Mouse (Mus musculus) thymus, adult 18-20 months (tissue): ENCODE measurements at regions not wholly inside any gene's neighbourhood (a gene's known extent, or its start where the extent isn't known, plus 50 kb on each side); places are given as distances from the start of the nearest gene placed in this dataset.

Experiments
- DNase-seq, 2 experiments: peaks; one replicate each; pipeline ENCODE4 v3.0.0; 2022; ENCODE audit warnings: mixed read lengths in 2 of 2

GRCm38 (mm10) chrX:21293666-21294065, 118.2 kb upstream of the Gm21876 start:
- DNase-seq = no peak

- DNase-seq = no peak
Measured at GRCm38 (mm10) chrX:21295460-21295859, 120.0 kb upstream of the Gm21876 start.

DNA sequence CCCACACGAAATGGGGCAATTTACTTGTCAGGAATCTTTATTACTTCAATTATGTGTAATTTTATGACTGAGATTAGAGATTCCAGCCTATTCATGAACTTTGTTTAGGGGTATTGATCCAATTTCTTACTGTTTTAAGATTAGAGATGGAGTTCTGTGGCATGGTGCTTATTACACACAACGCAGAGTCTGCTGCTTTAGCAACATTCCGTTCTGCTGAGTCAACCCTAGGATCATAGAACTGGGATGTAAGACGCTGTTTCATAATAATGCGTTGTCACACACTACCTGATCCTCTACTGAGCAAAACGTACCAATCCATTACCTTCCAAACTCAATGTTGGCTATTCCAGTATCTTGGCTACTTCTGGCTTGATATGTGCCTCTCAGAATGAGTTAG, 121.9 kb upstream of the Gm21876 start:
- no peak for DNase-seq

GRCm38 (mm10) chrX:21334499-21335032, 149.8 kb upstream of the Agtr2 start:
- DNase-seq = no peak

DNA sequence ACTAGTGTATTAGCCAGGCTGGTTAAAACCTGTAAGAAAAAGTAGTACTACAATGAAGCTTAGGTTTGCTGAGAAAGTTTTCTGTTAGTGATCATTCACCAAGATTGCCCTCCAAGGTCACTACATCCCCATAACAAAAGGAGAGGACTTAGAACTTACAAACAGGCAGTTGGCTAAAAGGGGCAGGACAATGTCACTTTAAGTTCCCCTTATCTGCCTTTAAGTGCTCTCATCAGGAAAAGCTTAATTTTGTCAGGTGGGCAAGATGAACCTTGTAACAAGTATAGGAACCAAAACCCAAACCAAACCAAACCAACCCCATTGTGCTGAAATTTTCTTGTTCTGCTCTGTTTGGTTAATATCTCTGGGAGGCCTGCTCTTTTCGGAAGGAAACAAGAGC, 139.9 kb upstream of the Agtr2 start:
- no peak for DNase-seq

DNA sequence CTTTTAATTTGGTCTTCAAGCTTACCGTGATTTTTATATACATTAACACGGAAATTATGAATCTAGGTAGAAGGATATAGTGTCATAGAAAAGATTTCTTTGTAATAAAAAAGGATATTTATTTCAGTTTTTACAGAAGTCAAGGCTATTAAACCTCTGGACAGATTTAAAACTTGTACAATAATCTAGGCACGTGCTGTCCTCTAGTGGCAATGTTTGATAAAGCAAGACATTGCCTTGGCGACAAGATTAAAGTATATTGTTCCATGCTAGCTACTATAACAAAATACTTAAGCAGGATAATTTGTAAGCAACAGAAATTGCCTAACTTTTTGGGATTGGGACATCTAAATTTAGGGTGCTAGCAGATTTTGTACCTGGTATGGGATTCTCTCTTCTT, 133.8 kb upstream of the Agtr2 start:
- no peak for DNase-seq

DNA sequence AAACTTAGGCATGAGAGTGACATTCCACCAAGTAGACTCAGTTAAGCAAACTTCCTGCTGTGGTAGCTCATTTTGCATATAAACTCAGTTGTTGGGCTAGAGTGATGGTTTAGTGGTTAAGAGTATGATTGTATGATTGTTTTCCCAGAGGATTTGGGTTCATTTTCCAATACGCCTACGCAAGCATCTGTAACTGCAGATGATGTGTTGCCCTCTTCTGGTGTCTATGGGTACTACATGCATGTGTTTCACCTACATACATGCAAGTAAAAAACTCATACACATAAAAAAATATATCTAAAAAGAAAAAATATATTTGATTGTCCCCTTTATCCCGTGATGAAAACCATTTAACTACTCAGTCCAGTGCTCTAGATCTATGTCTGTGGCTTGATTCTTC, 132.0 kb upstream of the Agtr2 start:
- no peak for DNase-seq

DNA sequence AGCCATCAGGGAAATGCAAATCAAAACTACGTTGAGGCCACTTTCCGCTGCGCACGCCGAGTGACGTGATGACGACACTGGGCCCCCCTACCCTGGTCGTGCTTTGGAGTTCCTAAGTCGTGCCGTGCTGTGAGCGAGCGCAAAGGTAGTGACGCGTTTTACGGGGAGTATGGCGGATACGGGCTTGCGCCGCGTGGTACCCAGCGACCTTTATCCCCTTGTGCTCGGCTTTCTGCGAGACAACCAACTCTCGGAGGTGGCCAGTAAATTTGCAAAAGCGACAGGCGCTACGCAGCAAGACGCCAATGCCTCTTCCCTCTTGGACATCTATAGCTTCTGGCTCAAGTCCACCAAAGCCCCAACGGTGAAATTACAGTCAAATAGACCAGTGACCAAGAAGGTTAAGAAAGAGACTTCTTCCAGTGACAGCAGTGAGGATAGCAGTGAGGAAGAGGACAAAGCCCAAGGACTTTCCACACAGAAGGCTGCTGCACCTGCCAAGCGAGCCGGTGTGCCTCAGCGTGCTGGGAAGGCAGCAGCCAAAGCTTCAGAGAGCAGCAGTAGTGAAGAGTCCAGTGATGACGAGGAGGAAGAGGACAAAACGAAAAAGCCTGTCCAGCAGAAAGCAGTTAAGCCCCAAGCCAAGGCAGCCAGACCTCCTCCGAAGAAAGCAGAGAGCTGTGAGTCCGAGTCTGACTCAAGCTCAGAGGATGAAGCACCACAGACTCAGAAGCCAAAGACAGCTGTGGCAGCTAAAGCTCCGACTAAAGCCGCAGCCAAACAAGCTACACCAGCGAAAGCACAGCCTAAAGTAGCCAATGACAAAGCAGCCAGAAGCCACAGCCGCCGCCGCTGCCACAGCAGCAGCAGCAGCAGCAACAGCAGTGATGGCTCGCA, 123.3 kb upstream of the Agtr2 start:
- DNase-seq = peak in 1 of 2 experiments; percentile 7

DNA sequence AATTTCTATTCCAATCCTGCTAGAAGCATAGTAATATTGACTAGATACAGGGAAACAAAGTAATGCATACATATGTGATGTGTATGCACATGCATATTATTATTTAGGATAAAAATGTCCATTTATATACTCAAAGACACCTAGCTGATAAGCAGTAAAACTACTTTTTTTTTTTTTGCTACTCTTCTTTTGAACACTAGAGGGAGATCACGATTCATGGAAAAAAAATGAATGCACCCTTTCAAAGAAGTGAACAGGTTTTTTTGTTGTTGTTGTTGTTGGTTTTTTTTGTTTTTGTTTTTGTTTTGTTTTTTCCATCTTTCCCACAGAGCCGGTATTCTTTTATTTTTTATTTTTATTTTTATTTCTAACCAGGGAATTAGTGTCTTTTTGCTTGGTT, 99.1 kb upstream of the Agtr2 start:
- DNase-seq = no peak

DNA sequence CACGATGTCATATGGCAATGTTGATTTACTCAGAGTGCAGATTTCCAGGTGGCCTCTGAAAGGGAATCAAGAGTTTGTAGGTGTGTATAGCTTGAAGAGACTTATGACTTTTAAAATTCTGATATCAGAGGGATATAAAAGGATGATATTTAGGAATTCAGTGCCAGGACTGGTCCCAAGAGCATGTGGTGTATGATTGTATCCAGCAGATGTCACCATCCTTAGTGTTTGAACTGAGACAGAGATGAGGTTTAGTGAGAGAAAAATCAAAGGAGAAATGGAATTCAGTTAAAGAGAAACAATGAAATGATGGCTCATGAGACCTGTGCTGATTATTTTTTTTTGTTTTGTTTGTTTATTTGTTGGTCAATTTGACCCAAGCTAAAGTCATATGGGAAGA, 94.4 kb upstream of the Agtr2 start:
- no peak for DNase-seq

GRCm38 (mm10) chrX:21393212-21393611, 91.1 kb upstream of the Agtr2 start:
- DNase-seq = no peak

GRCm38 (mm10) chrX:21424797-21425196, 59.5 kb upstream of the Agtr2 start:
- no peak for DNase-seq

GRCm38 (mm10) chrX:21428081-21428480, 56.3 kb upstream of the Agtr2 start:
- no peak for DNase-seq

- no peak for DNase-seq
Measured at GRCm38 (mm10) chrX:21433501-21433900, 50.8 kb upstream of the Agtr2 start.
